Mouse (Mus musculus): ENCODE results near the gene Mgat5.

- TF ChIP-seq CTCF (IDR thresholded peaks at IDR 0.05; ENCODE audit: borderline replicate concordance, insufficient read depth, low read depth, low read length): no peak
- TF ChIP-seq POLR2A (IDR thresholded peaks at IDR 0.05; ENCODE audit: borderline replicate concordance, insufficient read depth, low read length): no peak
Measured at GRCm38 (mm10) chr1:127199186-127199585, 5.6 kb upstream of the Mgat5 start.
